ENCODE assay signal across 8 mouse cellular contexts in the genomic region with DNA sequence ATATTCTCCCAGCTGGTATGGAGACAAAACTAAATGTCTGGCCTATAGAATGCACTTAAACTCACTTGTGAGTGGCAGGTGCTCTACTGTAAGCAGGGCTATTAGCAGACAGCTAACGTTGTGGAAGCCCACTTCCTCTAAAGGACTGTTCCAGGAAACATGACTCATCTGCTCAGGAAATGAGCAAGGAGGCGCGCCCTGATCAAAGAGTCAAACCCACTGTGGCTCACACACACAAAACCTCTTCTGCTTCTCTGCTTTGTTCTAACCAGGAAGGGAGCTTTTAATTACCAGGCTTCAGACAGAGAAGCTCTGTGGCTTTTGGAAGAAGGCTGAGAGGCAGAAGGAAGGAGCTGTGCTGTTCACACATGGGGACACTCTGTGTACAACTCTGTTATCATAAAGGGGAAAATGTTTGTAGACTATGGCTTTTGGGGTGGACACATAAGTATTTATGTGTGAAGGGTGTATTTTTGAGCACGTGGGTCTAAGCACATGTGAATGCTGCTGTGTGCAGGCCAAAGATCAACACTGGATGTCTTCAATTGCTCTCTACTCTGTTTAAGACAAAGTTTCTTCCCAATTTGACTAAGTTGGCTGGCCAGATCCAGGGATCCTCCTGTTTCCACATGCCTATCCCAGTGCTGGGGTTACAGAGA.
A peak's percentile ranks its signal among the peaks of the same experiment; 100 is the strongest.
DNase-seq lines count a peak whose midpoint lies in the region; ATAC-seq lines count a peak whose summit lies in the region.

No protein-coding gene starts in this region.

- H3K27ac ChIP-seq in heart, embryonic 10.5 days, result peak overlapping the region; percentile 80
- H3K27ac ChIP-seq in kidney, embryonic 14.5 days (ENCODE audit: low read depth, low read length), result peak overlapping the region; percentile 33; the same call in 1 of the 2 replicates

- H3K4me3 ChIP-seq in heart, embryonic 10.5 days, result no peak overlapping the region
- H3K4me3 ChIP-seq in kidney, embryonic 14.5 days (ENCODE audit: low read length), result no peak overlapping the region

- H3K36me3 ChIP-seq in heart, embryonic 10.5 days, result no peaks in the 10 kb centered on the region
- H3K36me3 ChIP-seq in kidney, embryonic 14.5 days (ENCODE audit: control insufficient read depth, insufficient read depth, low read length), result no peaks in the 10 kb centered on the region
- H3K36me3 ChIP-seq in splenic B cell, adult 2 months (ENCODE audit: control insufficient read depth, insufficient read depth, low read length, poor library complexity, severe bottlenecking), result no peaks in the 10 kb centered on the region

- 36% methylated on average over 4 of the region's 4 CpGs for WGBS in heart, embryonic 10.5 days
- WGBS in kidney, embryonic 14.5 days, result 44% methylated on average over 4 of the region's 4 CpGs

- H3K4me2 ChIP-seq in kidney, embryonic 14.5 days (replicated peaks; ENCODE audit: low read depth, low read length), result no peak overlapping the region

- H3K27me3 ChIP-seq in heart, embryonic 10.5 days (ENCODE audit: insufficient read depth, poor library complexity, severe bottlenecking), result no peaks in the 10 kb centered on the region
- no peaks in the 10 kb centered on the region for H3K27me3 ChIP-seq in kidney, embryonic 14.5 days (ENCODE audit: control insufficient read depth, insufficient read depth, low read length)
- no peaks in the 10 kb centered on the region for H3K27me3 ChIP-seq in splenic B cell, adult 2 months (ENCODE audit: control insufficient read depth, insufficient read depth, low read length, poor library complexity, severe bottlenecking)

- no peak overlapping the region for H3K9ac ChIP-seq in kidney, embryonic 14.5 days (ENCODE audit: low read depth, low read length)

- no peaks in the 10 kb centered on the region for H3K9me3 ChIP-seq in heart, embryonic 10.5 days
- no peaks in the 10 kb centered on the region for H3K9me3 ChIP-seq in kidney, embryonic 14.5 days (ENCODE audit: control insufficient read depth, low read length)

- DNase-seq in adrenal gland, postnatal 10 days, result peak; percentile 28
- DNase-seq in adrenal gland, adult 18-20 months (ENCODE audit: low spot score in 2 of 2), result no peak
- DNase-seq in c-Kit-negative CD71-positive TER-119-positive erythroid progenitor cells, embryonic 14.5 days (ENCODE audit: low read depth, low spot score), result peak; percentile 55
- DNase-seq in heart, embryonic 10.5 days (ENCODE audit: low spot score), result peak; percentile 94
- peak; percentile 80 to 87 for DNase-seq in lung, postnatal 4 days
- DNase-seq in splenic B cell, adult 2 months (ENCODE audit: low read depth, low spot score), result peak; percentile 84

- ATAC-seq in kidney, embryonic 14.5 days (ENCODE audit: low FRiP score, low TSS enrichment), result peak; percentile 81
- no peak for ATAC-seq in cerebellum, adult (ENCODE audit: insufficient number of reproducible peaks, low FRiP score, low TSS enrichment)

- no peaks in the 10 kb centered on the region; the same call in 1 of the 2 replicates for H3K4me1 ChIP-seq in heart, embryonic 10.5 days
- 0 out of 2 replicates have a peak, but pooled peaks cover 3% of the 10 kb centered on the region for H3K4me1 ChIP-seq in kidney, embryonic 14.5 days (ENCODE audit: control insufficient read depth, insufficient read depth, low read length)

Comparison
In these comparisons a context has a peak if more than half of its experiments do, and no peak if none do; other contexts are left out.
1. DNase-seq: peak in adrenal gland, postnatal 10 days (single experiment), c-Kit-negative CD71-positive TER-119-positive erythroid progenitor cells, embryonic 14.5 days (single experiment), heart, embryonic 10.5 days (single experiment), lung, postnatal 4 days (2 of 2) and splenic B cell, adult 2 months (single experiment); none in adrenal gland, adult 18-20 months (0 of 2).